Mouse (Mus musculus): Measurements from ENCODE around the gene Gm13090. TPM values are rescaled to one million over a fixed set of nuclear protein-coding genes. Genes with fewer than 3 reads are reported as not detected.

The Gm13090 gene
- polyA plus RNA-seq (2014; fragmentation: Illumina TruSeq; extraction: RNeasy Lipid Tissue Mini Kit (QIAGEN cat#74804); ENCODE audit: low read depth, low replicate concordance) = not detected

DNA sequence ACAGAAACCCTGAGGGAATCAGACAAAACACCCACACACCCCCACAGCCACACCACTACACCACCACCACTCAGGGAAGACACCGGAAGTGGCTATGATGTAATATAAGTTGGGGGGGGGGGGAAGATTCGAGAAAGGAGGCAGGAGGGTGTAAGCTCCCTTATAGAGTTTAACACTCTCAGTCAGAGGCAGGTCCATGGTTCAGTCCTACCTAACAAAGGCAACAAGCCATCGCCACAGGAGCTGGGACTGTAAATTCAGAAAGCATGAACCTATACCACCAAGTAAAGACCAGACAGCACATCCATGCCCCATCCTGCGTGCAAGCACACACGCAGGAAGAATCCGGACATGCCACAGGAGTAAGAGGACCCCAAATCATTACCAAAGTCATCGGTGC lies at the start of gene Gm13090:
Gene Gm13090, plus strand, starts transcription at position 301 of the 400 bp plus-strand sequence.

DNA sequence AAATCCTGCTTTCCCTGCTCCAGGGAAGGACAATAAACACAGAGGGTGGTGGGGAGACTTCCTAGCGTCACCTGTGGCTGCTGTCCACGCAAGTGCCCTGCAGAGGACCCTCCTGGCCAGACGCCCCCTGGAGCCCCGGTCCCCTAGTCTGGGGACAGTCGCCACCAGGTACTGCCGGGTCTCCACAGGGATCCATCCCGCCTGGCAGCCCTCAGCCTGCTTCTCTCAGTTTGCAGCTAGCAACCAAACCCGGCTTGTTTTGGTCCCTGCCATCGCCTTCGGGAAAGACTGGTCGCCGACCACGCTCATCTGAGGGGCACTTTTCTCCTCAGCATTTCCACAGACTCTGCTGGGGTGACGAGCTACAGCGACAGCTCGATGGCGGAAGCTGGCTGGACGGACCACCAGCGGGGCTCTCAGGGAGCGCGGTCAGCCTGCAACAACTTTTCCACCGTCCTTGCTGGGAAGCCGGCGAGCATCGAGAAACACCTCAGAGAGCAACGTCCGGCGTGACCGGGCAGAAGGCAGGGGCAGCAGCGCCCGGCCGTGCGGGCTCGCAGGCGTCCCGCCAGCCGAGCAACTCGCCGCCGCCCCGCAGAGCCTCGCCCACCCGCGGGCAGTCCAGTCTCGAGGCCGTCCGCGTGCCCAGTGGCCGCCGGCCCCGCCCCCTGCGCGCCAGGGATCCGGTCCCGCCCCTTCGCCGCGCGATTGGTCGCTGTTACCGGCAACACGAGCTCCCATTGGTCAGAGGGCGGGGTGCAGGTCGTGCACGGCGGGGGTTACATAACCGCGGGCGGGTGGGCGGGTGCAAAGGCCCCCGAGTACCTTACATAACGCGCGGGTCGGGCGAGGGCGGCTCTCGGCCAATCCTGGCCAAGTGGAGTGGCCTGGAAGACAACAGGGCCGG lies 45.1 kb upstream of the Gm13090 start, which contains the start of gene Per3:
Gene Per3, minus strand, starts transcription at position 629 of the 907 bp plus-strand sequence.

DNA sequence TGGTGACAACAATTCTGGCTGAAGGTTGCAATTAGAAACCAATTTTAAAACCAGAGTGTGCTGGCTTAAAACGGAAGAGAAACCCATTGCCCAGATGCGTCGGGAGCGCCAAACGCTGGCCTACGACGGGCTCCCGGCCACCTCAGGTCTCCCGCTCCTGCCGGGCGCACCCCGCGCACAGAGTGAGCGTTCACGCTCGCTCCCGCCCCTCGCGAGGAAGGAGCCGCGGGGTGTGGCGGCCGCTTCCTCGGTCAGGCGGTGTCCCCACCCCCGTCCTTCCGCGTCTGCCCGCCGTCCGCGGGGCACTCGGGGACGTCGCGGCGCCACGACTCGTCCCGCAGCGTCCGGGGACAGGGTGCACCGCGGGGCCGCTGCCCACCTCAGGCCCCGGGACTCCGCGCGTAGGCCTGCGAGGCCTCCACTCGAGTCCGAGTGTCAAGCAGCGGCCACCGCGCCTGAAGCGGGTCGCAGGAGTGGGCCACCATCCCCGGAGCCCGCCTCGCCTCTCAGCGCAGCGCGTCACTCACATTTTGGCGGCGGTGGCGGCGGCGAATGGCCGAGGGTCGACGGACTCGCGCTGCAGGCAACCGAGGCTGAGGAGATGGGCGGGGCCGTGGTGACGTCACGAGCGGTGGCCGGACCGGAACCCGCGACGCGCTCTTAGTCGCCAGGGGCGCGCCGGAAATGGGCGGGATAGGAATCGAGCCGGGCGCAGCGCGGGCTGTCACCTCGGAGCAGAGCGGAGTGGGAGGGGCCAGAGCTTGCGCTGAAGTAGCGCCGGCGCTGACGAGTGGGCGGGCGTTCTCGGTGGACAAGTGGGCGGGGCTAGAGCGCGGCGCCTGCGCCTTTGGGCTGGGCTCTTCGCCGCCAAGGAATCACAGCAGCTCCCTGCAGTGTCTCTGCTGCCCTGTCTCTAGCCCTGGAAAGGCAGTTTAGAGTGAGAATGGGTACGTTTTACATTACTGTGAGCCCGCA lies 31.7 kb upstream of the Gm13090 start, which contains the start of gene Vamp3:
Gene Vamp3, minus strand, starts transcription at position 617 of the 975 bp plus-strand sequence.

Other genes with a start within 250 kb of the Gm13090 start
- gene Errfi1, start 235.7 kb upstream of the Gm13090 start, polyA plus RNA-seq (2014; fragmentation: Illumina TruSeq; extraction: RNeasy Lipid Tissue Mini Kit (QIAGEN cat#74804); ENCODE audit: low read depth, low replicate concordance) = 670 TPM
- gene Park7, start 175.1 kb upstream of the Gm13090 start, polyA plus RNA-seq (2014; fragmentation: Illumina TruSeq; extraction: RNeasy Lipid Tissue Mini Kit (QIAGEN cat#74804); ENCODE audit: low read depth, low replicate concordance) = 63.4 TPM
- gene Tnfrsf9, start 175.0 kb upstream of the Gm13090 start, polyA plus RNA-seq (2014; fragmentation: Illumina TruSeq; extraction: RNeasy Lipid Tissue Mini Kit (QIAGEN cat#74804); ENCODE audit: low read depth, low replicate concordance) = not detected
- not detected for gene Uts2, start 92.5 kb upstream of the Gm13090 start, polyA plus RNA-seq (2014; fragmentation: Illumina TruSeq; extraction: RNeasy Lipid Tissue Mini Kit (QIAGEN cat#74804); ENCODE audit: low read depth, low replicate concordance)
- 1.2 TPM for gene Per3, start 44.9 kb upstream of the Gm13090 start, polyA plus RNA-seq (2014; fragmentation: Illumina TruSeq; extraction: RNeasy Lipid Tissue Mini Kit (QIAGEN cat#74804); ENCODE audit: low read depth, low replicate concordance)
- 21.6 TPM for gene Vamp3, start 31.6 kb upstream of the Gm13090 start, polyA plus RNA-seq (2014; fragmentation: Illumina TruSeq; extraction: RNeasy Lipid Tissue Mini Kit (QIAGEN cat#74804); ENCODE audit: low read depth, low replicate concordance)